8 mouse cellular contexts compared by ENCODE assay signal in the genomic region with DNA sequence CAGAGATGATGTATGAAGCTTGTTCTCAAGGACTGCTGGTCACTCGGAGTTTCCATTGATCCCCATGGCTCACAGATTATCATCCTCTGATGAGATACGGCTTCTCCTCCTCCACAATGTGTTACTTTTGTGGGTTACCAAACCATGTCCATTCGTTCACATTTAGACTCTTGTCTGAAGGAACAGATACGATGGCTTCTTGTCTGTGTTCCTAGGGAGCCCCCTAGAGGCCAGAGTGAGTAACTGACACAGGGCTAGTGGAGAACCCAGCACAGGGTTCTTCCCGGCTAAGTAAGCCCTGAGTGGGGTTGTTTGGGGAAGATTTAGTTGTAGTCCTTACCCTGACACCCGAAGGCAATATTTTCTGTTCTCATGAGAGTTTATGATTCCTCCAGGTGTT. TPM values are rescaled to one million over a fixed set of nuclear protein-coding genes. Genes with fewer than 3 reads are reported as not detected.
A peak's percentile ranks its signal among the peaks of the same experiment; 100 is the strongest.
DNase-seq lines count a peak whose midpoint lies in the region; ATAC-seq and TF ChIP-seq lines count a peak whose summit lies in the region.

No protein-coding gene starts in this region.

- WGBS in midbrain, embryonic 10.5 days: 12% methylated on average over 6 of the region's 6 CpGs
- WGBS in midbrain, embryonic 16.5 days: 3% methylated on average over 6 of the region's 6 CpGs
- WGBS in cerebellum, adult 2 months: 2% methylated on average over 6 of the region's 6 CpGs
- 2% methylated on average over 6 of the region's 6 CpGs for WGBS in small intestine, adult 2 months

- H3K4me2 ChIP-seq in midbrain, embryonic 16.5 days (ENCODE audit: low read length): no peak overlapping the region

- H3K36me3 ChIP-seq in midbrain, embryonic 10.5 days: no peaks in the 10 kb centered on the region
- no peaks in the 10 kb centered on the region for H3K36me3 ChIP-seq in midbrain, embryonic 16.5 days (ENCODE audit: control insufficient read depth, insufficient read depth, low read length)
- H3K36me3 ChIP-seq in small intestine, adult 2 months (ENCODE audit: control insufficient read depth, insufficient read depth, low read length): no peaks in the 10 kb centered on the region

- H3K27me3 ChIP-seq in midbrain, embryonic 10.5 days (ENCODE audit: low read depth, poor library complexity, severe bottlenecking): peaks cover 32% of the 10 kb centered on the region
- H3K27me3 ChIP-seq in midbrain, embryonic 16.5 days (ENCODE audit: control insufficient read depth, insufficient read depth, low read depth, low read length): no peaks in the 10 kb centered on the region
- H3K27me3 ChIP-seq in cerebellum, adult 2 months (ENCODE audit: control insufficient read depth, insufficient read depth, low read length): no peaks in the 10 kb centered on the region
- no peaks in the 10 kb centered on the region for H3K27me3 ChIP-seq in small intestine, adult 2 months (ENCODE audit: control insufficient read depth, insufficient read depth, low read length)

- DNase-seq in midbrain, embryonic 10.5 days (ENCODE audit: low spot score): peak; percentile 61
- peak; percentile 72 to 77 for DNase-seq in cerebellum, adult 2 months
- DNase-seq in induced T-regulatory cell, adult 2 months (ENCODE audit: low read depth): peak; percentile 93
- DNase-seq in left cerebral cortex, adult 18-20 months (ENCODE audit: low spot score in 2 of 2): peak; percentile 79 to 81

- H3K4me1 ChIP-seq in midbrain, embryonic 10.5 days: peaks cover 29% of the 10 kb centered on the region
- H3K4me1 ChIP-seq in midbrain, embryonic 16.5 days (ENCODE audit: control insufficient read depth, insufficient read depth, low read length): peaks cover 4% of the 10 kb centered on the region; the same call in 1 of the 2 replicates
- no peaks in the 10 kb centered on the region for H3K4me1 ChIP-seq in cerebellum, adult 2 months (ENCODE audit: control insufficient read depth, insufficient read depth, low read length)
- peaks cover 5% of the 10 kb centered on the region; the same call in 1 of the 2 replicates for H3K4me1 ChIP-seq in small intestine, adult 2 months (ENCODE audit: control insufficient read depth, insufficient read depth, insufficient read length, low read length)

- H3K27ac ChIP-seq in midbrain, embryonic 10.5 days (replicated peaks): no peak overlapping the region
- no peak overlapping the region for H3K27ac ChIP-seq in midbrain, embryonic 16.5 days (ENCODE audit: low read length)
- H3K27ac ChIP-seq in cerebellum, adult 2 months (ENCODE audit: insufficient read depth, low read length): no peak overlapping the region
- no peak overlapping the region for H3K27ac ChIP-seq in small intestine, adult 2 months (ENCODE audit: insufficient read depth, low read depth, low read length)

- no peak overlapping the region for H3K4me3 ChIP-seq in midbrain, embryonic 10.5 days
- H3K4me3 ChIP-seq in midbrain, embryonic 16.5 days (ENCODE audit: low read depth, low read length): no peak overlapping the region
- no peak overlapping the region for H3K4me3 ChIP-seq in cerebellum, adult 2 months (replicated peaks; ENCODE audit: insufficient read depth, low read depth, low read length)
- H3K4me3 ChIP-seq in small intestine, adult 2 months (ENCODE audit: low read depth, low read length): no peak overlapping the region

- no peaks in the 10 kb centered on the region; the same call in 1 of the 2 replicates for H3K9me3 ChIP-seq in midbrain, embryonic 10.5 days (replicated peaks)
- no peaks in the 10 kb centered on the region for H3K9me3 ChIP-seq in midbrain, embryonic 16.5 days (replicated peaks; ENCODE audit: control insufficient read depth, low read length, poor library complexity, severe bottlenecking)

- TF ChIP-seq CTCF in cerebellum, adult 2 months (IDR thresholded peaks at IDR 0.05; ENCODE audit: borderline replicate concordance, insufficient read depth, low read depth, low read length): peak; percentile 71; the same call in 1 of the 2 replicates
- TF ChIP-seq CTCF in small intestine, adult 2 months (IDR thresholded peaks at IDR 0.05; ENCODE audit: extremely low read depth, insufficient read length, insufficient replicate concordance, low read depth, low read length): peak; percentile 84; the same call in 1 of the 2 replicates

- no peak for ATAC-seq in midbrain, embryonic 16.5 days
- ATAC-seq in frontal cortex, adult (ENCODE audit: low TSS enrichment): peak; percentile 97
- peak; percentile 96 for ATAC-seq in megakaryocyte, adult 5-6 weeks (ENCODE audit: poor library complexity, severe bottlenecking)

- no peak overlapping the region for H3K9ac ChIP-seq in midbrain, embryonic 16.5 days (ENCODE audit: low read depth, low read length)

- no peak for TF ChIP-seq POLR2A in cerebellum, adult 2 months (IDR thresholded peaks at IDR 0.05; ENCODE audit: borderline replicate concordance, insufficient read depth, low read length)
- TF ChIP-seq POLR2A in small intestine, adult 2 months (IDR thresholded peaks at IDR 0.05; ENCODE audit: low read depth, low read length): no peak

RNA-seq across cellular contexts. Expression of gene Uggt1, which starts 8.3 kb away (rescaled TPM):
- 52.5 and 56.9 TPM in 2 replicates for polyA plus RNA-seq in midbrain, embryonic 10.5 days (2016; fragmentation: Nextera tagmentation; extraction: Ambion mirVana)
- polyA plus RNA-seq in midbrain, embryonic 16.5 days (2015; fragmentation: Nextera tagmentation; extraction: Ambion mirVana): 45.3 and 46.6 TPM in 2 replicates
- 23.6 and 25.7 TPM in 2 replicates for polyA plus RNA-seq in cerebellum, adult 2 months (2012; rRNA removed)
- total RNA-seq in left cerebral cortex, adult 18-20 months (2021): 10 to 100 TPM; 42.0 to 44.8 TPM
- total RNA-seq in megakaryocyte, adult 5-6 weeks (2015): 77.5 and 77.7 TPM in 2 replicates
- total RNA-seq in megakaryocyte, adult 5-6 weeks (2017): 120 and 125 TPM in 2 replicates
- polyA plus RNA-seq in small intestine, adult 2 months (2012; rRNA removed): 6.2 and 11.7 TPM in 2 replicates

RNA-seq across cellular contexts. Expression of gene Neurl3, which starts 21.7 kb away (rescaled TPM):
- 0.27 and 0.37 TPM in 2 replicates for polyA plus RNA-seq in midbrain, embryonic 10.5 days (2016; fragmentation: Nextera tagmentation; extraction: Ambion mirVana)
- 1.2 and 1.5 TPM in 2 replicates for polyA plus RNA-seq in midbrain, embryonic 16.5 days (2015; fragmentation: Nextera tagmentation; extraction: Ambion mirVana)
- 0.93 and 1.0 TPM in 2 replicates for polyA plus RNA-seq in cerebellum, adult 2 months (2012; rRNA removed)
- under 1 TPM; 0.52 to 0.60 TPM for total RNA-seq in left cerebral cortex, adult 18-20 months (2021)
- 54.2 and 57.5 TPM in 2 replicates for total RNA-seq in megakaryocyte, adult 5-6 weeks (2015)
- 66.0 and 68.3 TPM in 2 replicates for total RNA-seq in megakaryocyte, adult 5-6 weeks (2017)
- 105 and 170 TPM in 2 replicates for polyA plus RNA-seq in small intestine, adult 2 months (2012; rRNA removed)

RNA-seq across cellular contexts. Expression of gene Arid5a, which starts 54.7 kb away (rescaled TPM):
- 3.4 and 4.0 TPM in 2 replicates for polyA plus RNA-seq in midbrain, embryonic 10.5 days (2016; fragmentation: Nextera tagmentation; extraction: Ambion mirVana)
- 2.8 and 3.6 TPM in 2 replicates for polyA plus RNA-seq in midbrain, embryonic 16.5 days (2015; fragmentation: Nextera tagmentation; extraction: Ambion mirVana)
- polyA plus RNA-seq in cerebellum, adult 2 months (2012; rRNA removed): 9.9 and 10.7 TPM in 2 replicates
- total RNA-seq in left cerebral cortex, adult 18-20 months (2021): 10 to 100 TPM; 15.6 to 18.1 TPM
- total RNA-seq in megakaryocyte, adult 5-6 weeks (2015): 14.1 and 14.6 TPM in 2 replicates
- 27.0 and 31.9 TPM in 2 replicates for total RNA-seq in megakaryocyte, adult 5-6 weeks (2017)
- 4.0 and 11.1 TPM in 2 replicates for polyA plus RNA-seq in small intestine, adult 2 months (2012; rRNA removed)

Comparison
In these comparisons a context has a peak if more than half of its experiments do, and no peak if none do; other contexts are left out.
1. RNA of gene Neurl3, which starts 21.7 kb away (polyA plus RNA-seq): 105 to 170 TPM in small intestine, adult 2 months; 1.2 to 1.5 TPM in midbrain, embryonic 16.5 days, 0.93 to 1.0 TPM in cerebellum, adult 2 months and 0.27 to 0.37 TPM in midbrain, embryonic 10.5 days; every median in the first group is over 10 times any median in the second.
2. Peak in every context shown above with its lines, with median percentiles within 50 percentile points of each other: DNase-seq.